Mouse (Mus musculus): ENCODE data around the gene Arvcf. TPM values are rescaled to one million over a fixed set of nuclear protein-coding genes. Genes with fewer than 3 reads are reported as not detected.

Gene Arvcf
- polyA plus RNA-seq, 1 experiment = 13.7 TPM

- peaks cover 2% of the 10 kb centered on the region; the same call in 1 of the 2 replicates for H3K4me1 ChIP-seq (ENCODE audit: control insufficient read depth, insufficient read depth, low read length)
- TF ChIP-seq POLR2A (IDR thresholded peaks at IDR 0.05; ENCODE audit: borderline replicate concordance, control insufficient read depth, low read depth, low read length) (no peak), CTCF (IDR thresholded peaks at IDR 0.05; ENCODE audit: control insufficient read depth, insufficient read depth, low read length) (no peak)
- H3K4me3 ChIP-seq (replicated peaks; ENCODE audit: control insufficient read depth, low read depth, low read length) = no peak overlapping the region
- WGBS = 88% methylated on average over 9 of the region's 9 CpGs
- H3K27ac ChIP-seq (ENCODE audit: control insufficient read depth, insufficient read depth, low read depth, low read length, poor library complexity) = no peak overlapping the region
Observed at GRCm38 (mm10) chr16:18400028-18400427, 52.0 kb downstream of the Arvcf start.

- 90% methylated on average over 7 of the region's 7 CpGs for WGBS
- H3K27ac ChIP-seq (ENCODE audit: control insufficient read depth, insufficient read depth, low read depth, low read length, poor library complexity) = no peak overlapping the region
- H3K4me3 ChIP-seq (replicated peaks; ENCODE audit: control insufficient read depth, low read depth, low read length) = no peak overlapping the region
- TF ChIP-seq POLR2A (IDR thresholded peaks at IDR 0.05; ENCODE audit: borderline replicate concordance, control insufficient read depth, low read depth, low read length) (no peak), CTCF (IDR thresholded peaks at IDR 0.05; ENCODE audit: control insufficient read depth, insufficient read depth, low read length) (no peak)
- H3K4me1 ChIP-seq (ENCODE audit: control insufficient read depth, insufficient read depth, low read length) = peaks cover 2% of the 10 kb centered on the region; the same call in 1 of the 2 replicates
Observed at GRCm38 (mm10) chr16:18400472-18401216, 52.7 kb downstream of the Arvcf start.

GRCm38 (mm10) chr16:18403285-18403684, 55.3 kb downstream of the Arvcf start:
- TF ChIP-seq POLR2A (IDR thresholded peaks at IDR 0.05; ENCODE audit: borderline replicate concordance, control insufficient read depth, low read depth, low read length) = no peak
- no peak for TF ChIP-seq CTCF (IDR thresholded peaks at IDR 0.05; ENCODE audit: control insufficient read depth, insufficient read depth, low read length)

GRCm38 (mm10) chr16:18405091-18405854, 57.3 kb downstream of the Arvcf start:
- WGBS = 78% methylated on average over 13 of the region's 13 CpGs
- no peak overlapping the region for H3K27ac ChIP-seq (ENCODE audit: control insufficient read depth, insufficient read depth, low read depth, low read length, poor library complexity)
- H3K4me1 ChIP-seq (ENCODE audit: control insufficient read depth, insufficient read depth, low read length) = no peaks in the 10 kb centered on the region
- TF ChIP-seq CTCF (IDR thresholded peaks at IDR 0.05; ENCODE audit: control insufficient read depth, insufficient read depth, low read length) = no peak
- no peak for TF ChIP-seq POLR2A (IDR thresholded peaks at IDR 0.05; ENCODE audit: borderline replicate concordance, control insufficient read depth, low read depth, low read length)
- H3K4me3 ChIP-seq (replicated peaks; ENCODE audit: control insufficient read depth, low read depth, low read length) = no peak overlapping the region

More at GRCm38 (mm10) chr16:18403285-18403684, 55.3 kb downstream of the Arvcf start:
- WGBS = 92% methylated on average over 12 of the region's 12 CpGs
- peaks cover 2% of the 10 kb centered on the region; the same call in 1 of the 2 replicates for H3K4me1 ChIP-seq (ENCODE audit: control insufficient read depth, insufficient read depth, low read length)
- H3K4me3 ChIP-seq (replicated peaks; ENCODE audit: control insufficient read depth, low read depth, low read length) = no peak overlapping the region
- H3K27ac ChIP-seq (ENCODE audit: control insufficient read depth, insufficient read depth, low read depth, low read length, poor library complexity) = no peak overlapping the region

DNA sequence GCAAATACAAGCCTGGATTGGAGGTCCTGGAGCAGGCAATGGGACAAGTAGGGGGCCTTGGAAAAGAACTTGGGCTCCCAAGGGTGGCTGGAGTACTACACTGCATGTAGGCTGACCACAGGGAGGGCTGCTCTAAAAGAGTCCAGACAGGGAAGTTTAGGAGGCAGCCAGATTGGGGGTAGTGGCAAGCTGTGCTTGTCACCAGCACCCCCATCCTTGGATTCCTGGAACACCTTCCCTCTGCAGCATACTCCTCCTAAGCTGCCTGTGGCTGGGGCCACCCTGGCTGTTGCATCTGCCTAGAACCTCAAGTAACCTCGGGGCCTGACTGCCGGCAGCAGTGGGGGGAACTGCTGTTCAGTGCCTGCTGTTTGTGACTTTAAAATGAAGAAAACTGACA, 57.9 kb downstream of the Arvcf start:
- no peak overlapping the region for H3K27ac ChIP-seq (ENCODE audit: control insufficient read depth, insufficient read depth, low read depth, low read length, poor library complexity)

GRCm38 (mm10) chr16:18406293-18406692, 58.3 kb downstream of the Arvcf start:
- 20% methylated on average over 2 of the region's 2 CpGs for WGBS
- TF ChIP-seq POLR2A (IDR thresholded peaks at IDR 0.05; ENCODE audit: borderline replicate concordance, control insufficient read depth, low read depth, low read length) (no peak), CTCF (IDR thresholded peaks at IDR 0.05; ENCODE audit: control insufficient read depth, insufficient read depth, low read length) (peak; percentile 86)
- Histone ChIP-seq H3K27ac (ENCODE audit: control insufficient read depth, insufficient read depth, low read depth, low read length, poor library complexity) (no peak overlapping the region), H3K4me1 (ENCODE audit: control insufficient read depth, insufficient read depth, low read length) (peaks cover under 1% of the 10 kb centered on the region; the same call in 1 of the 2 replicates), H3K4me3 (replicated peaks; ENCODE audit: control insufficient read depth, low read depth, low read length) (no peak overlapping the region)

More for the DNA sequence above, 57.9 kb downstream of the Arvcf start:
- no peaks in the 10 kb centered on the region for H3K4me1 ChIP-seq (ENCODE audit: control insufficient read depth, insufficient read depth, low read length)
- no peak overlapping the region for H3K4me3 ChIP-seq (replicated peaks; ENCODE audit: control insufficient read depth, low read depth, low read length)
- WGBS = 46% methylated on average over 2 of the region's 2 CpGs
- TF ChIP-seq POLR2A (IDR thresholded peaks at IDR 0.05; ENCODE audit: borderline replicate concordance, control insufficient read depth, low read depth, low read length) = no peak
- no peak for TF ChIP-seq CTCF (IDR thresholded peaks at IDR 0.05; ENCODE audit: control insufficient read depth, insufficient read depth, low read length)

GRCm38 (mm10) chr16:18407912-18408311, 59.9 kb downstream of the Arvcf start:
- Histone ChIP-seq H3K4me3 (replicated peaks; ENCODE audit: control insufficient read depth, low read depth, low read length) (no peak overlapping the region), H3K27ac (ENCODE audit: control insufficient read depth, insufficient read depth, low read depth, low read length, poor library complexity) (no peak overlapping the region), H3K4me1 (ENCODE audit: control insufficient read depth, insufficient read depth, low read length) (peaks cover 9% of the 10 kb centered on the region)
- TF ChIP-seq CTCF (IDR thresholded peaks at IDR 0.05; ENCODE audit: control insufficient read depth, insufficient read depth, low read length) (no peak), POLR2A (IDR thresholded peaks at IDR 0.05; ENCODE audit: borderline replicate concordance, control insufficient read depth, low read depth, low read length) (no peak)
- 84% methylated on average over 7 of the region's 7 CpGs for WGBS

DNA sequence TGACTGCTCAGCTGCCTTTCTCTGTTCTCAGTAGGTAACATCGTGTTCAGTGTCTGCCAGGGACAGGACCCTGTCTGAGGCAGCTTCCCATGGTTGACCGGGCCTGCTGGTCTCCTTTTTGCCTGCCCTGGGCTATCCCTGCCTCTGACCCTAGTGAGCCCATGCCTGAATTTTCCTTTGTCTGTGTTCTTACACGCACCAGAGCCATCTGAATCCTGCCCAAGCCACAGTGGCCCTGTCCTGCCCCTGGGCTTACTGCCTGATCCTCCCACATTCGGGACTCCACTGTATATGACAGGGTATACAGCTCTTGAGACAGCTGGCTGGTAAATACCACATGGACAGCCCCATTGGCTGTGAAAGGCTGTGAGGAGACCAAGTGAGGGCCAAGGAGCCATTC, 61.8 kb downstream of the Arvcf start:
- Histone ChIP-seq H3K4me1 (ENCODE audit: control insufficient read depth, insufficient read depth, low read length) (peaks cover 13% of the 10 kb centered on the region), H3K4me3 (replicated peaks; ENCODE audit: control insufficient read depth, low read depth, low read length) (no peak overlapping the region), H3K27ac (ENCODE audit: control insufficient read depth, insufficient read depth, low read depth, low read length, poor library complexity) (no peak overlapping the region)
- no peak for TF ChIP-seq POLR2A (IDR thresholded peaks at IDR 0.05; ENCODE audit: borderline replicate concordance, control insufficient read depth, low read depth, low read length)
- TF ChIP-seq CTCF (IDR thresholded peaks at IDR 0.05; ENCODE audit: control insufficient read depth, insufficient read depth, low read length) = no peak
- 87% methylated on average over 4 of the region's 4 CpGs for WGBS
